Comparison of ENCODE assay signal across 9 mouse cellular contexts in genomic region chr10:83508962-83509660, GRCm38 (mm10). TPM values are rescaled to one million over a fixed set of nuclear protein-coding genes. Genes with fewer than 3 reads are reported as not detected.
DNase-seq lines count a peak whose midpoint lies in the region; ATAC-seq and TF ChIP-seq lines count a peak whose summit lies in the region.
"Had no signal": no experiment of that assay in that cellular context is flagged by ENCODE, and none has a peak within 500 bp of the region (broad histone marks: within the 10 kb centered on the region; RNA-seq: fewer than 3 reads in every experiment).

No protein-coding gene starts in this region.

- no peak for TF ChIP-seq POLR2A in MEL (IDR thresholded peaks at IDR 0.05; ENCODE audit: control insufficient read depth in 1 of 2, insufficient read depth in 1 of 2, low read depth in 1 of 2, low read length in 2 of 2, poor library complexity in 1 of 2)
- no peak for TF ChIP-seq POLR2A in thymus, adult 2 months (IDR thresholded peaks at IDR 0.05; ENCODE audit: control insufficient read depth, extremely low read depth, insufficient read depth, low read length, poor library complexity)

- peak; percentile 33 to 64 (median 36) for TF ChIP-seq CTCF in MEL (IDR thresholded peaks at IDR 0.05 in 2 of 3, conservative IDR thresholded peaks at IDR 0.05 in 1 of 3; ENCODE audit: control insufficient read depth in 1 of 3, insufficient read depth in 1 of 3, low read depth in 2 of 3, low read length in 3 of 3, poor library complexity in 1 of 3, severe bottlenecking in 1 of 3)
- TF ChIP-seq CTCF in thymus, adult 2 months (IDR thresholded peaks at IDR 0.05; ENCODE audit: borderline replicate concordance, control insufficient read depth, extremely low read depth, insufficient read depth, low read length, poor library complexity): no peak

- H3K4me3 ChIP-seq in kidney, embryonic 15.5 days (replicated peaks): no peak overlapping the region
- no peak overlapping the region for H3K4me3 ChIP-seq in MEL (ENCODE audit: control insufficient read depth in 1 of 2, insufficient read depth in 1 of 2, low read depth in 2 of 2, low read length in 2 of 2)
- H3K4me3 ChIP-seq in thymus, adult 2 months (ENCODE audit: control insufficient read depth, insufficient read depth, low read length): no peak overlapping the region
- H3K4me3 ChIP-seq: neural tube, embryonic 13.5 days had no signal

- no peak for ATAC-seq in kidney, embryonic 15.5 days (replicated peaks; ENCODE audit: low FRiP score)
- no peak for ATAC-seq in erythroid progenitor cell, adult 5-6 weeks (replicated peaks; ENCODE audit: low FRiP score, poor library complexity, severe bottlenecking)

- no peak overlapping the region for H3K9ac ChIP-seq in kidney, embryonic 15.5 days
- H3K9ac ChIP-seq in MEL (ENCODE audit: control insufficient read depth, low read depth, low read length, poor library complexity, severe bottlenecking): no peak overlapping the region
- H3K9ac ChIP-seq: neural tube, embryonic 13.5 days had no signal

- H3K27ac ChIP-seq in kidney, embryonic 15.5 days: no peak overlapping the region
- no peak overlapping the region for H3K27ac ChIP-seq in MEL (ENCODE audit: control insufficient read depth, low read depth, low read length)
- H3K27ac ChIP-seq in thymus, adult 2 months (ENCODE audit: control insufficient read depth, insufficient read depth, low read length): no peak overlapping the region
- H3K27ac ChIP-seq: neural tube, embryonic 13.5 days had no signal

- 69% methylated on average over 8 of the region's 8 CpGs for whole genome bisulfite sequencing in kidney, embryonic 15.5 days
- WGBS in thymus, adult 2 months: 40% methylated on average over 8 of the region's 8 CpGs

- no peaks in the 10 kb centered on the region for H3K4me1 ChIP-seq in kidney, embryonic 15.5 days
- 0 out of 4 replicates have a peak, but pooled peaks cover 0 to 5% of the 10 kb centered on the region in 2 experiments for H3K4me1 ChIP-seq in MEL (ENCODE audit: control insufficient read depth in 1 of 2, insufficient read depth in 2 of 2, low read length in 2 of 2)
- no peaks in the 10 kb centered on the region for H3K4me1 ChIP-seq in thymus, adult 2 months (replicated peaks; ENCODE audit: control insufficient read depth, insufficient read depth, low read length)
- H3K4me1 ChIP-seq: neural tube, embryonic 13.5 days had no signal

- TF ChIP-seq RAD21 in MEL (IDR thresholded peaks at IDR 0.05; ENCODE audit: low read depth, low read length): peak; percentile 61

- H3K9me3 ChIP-seq in kidney, embryonic 15.5 days (replicated peaks): no peaks in the 10 kb centered on the region; the same call in 1 of the 2 replicates
- H3K9me3 ChIP-seq in MEL (replicated peaks; ENCODE audit: insufficient read depth, low read length): no peaks in the 10 kb centered on the region
- H3K9me3 ChIP-seq: neural tube, embryonic 13.5 days had no signal

- H3K27me3 ChIP-seq in kidney, embryonic 15.5 days: no peaks in the 10 kb centered on the region
- no peaks in the 10 kb centered on the region for H3K27me3 ChIP-seq in MEL (ENCODE audit: control insufficient read depth in 1 of 2, insufficient read depth in 2 of 2, low read length in 2 of 2)
- no peaks in the 10 kb centered on the region for H3K27me3 ChIP-seq in thymus, adult 2 months (ENCODE audit: control insufficient read depth, insufficient read depth, low read length)
- H3K27me3 ChIP-seq: neural tube, embryonic 13.5 days had no signal

- TF ChIP-seq EP300 in MEL (IDR thresholded peaks at IDR 0.05; ENCODE audit: low read depth in 1 of 2, low read length in 2 of 2): no peak

- H3K36me3 ChIP-seq in kidney, embryonic 15.5 days: no peaks in the 10 kb centered on the region
- H3K36me3 ChIP-seq in MEL (ENCODE audit: control insufficient read depth in 1 of 2, insufficient read depth in 2 of 2, low read length in 2 of 2): peaks cover 0 to 6% of the 10 kb centered on the region in 2 experiments; a peak in 2 of 4 replicates
- no peaks in the 10 kb centered on the region for H3K36me3 ChIP-seq in thymus, adult 2 months (ENCODE audit: control insufficient read depth, insufficient read depth, low read length)

- no peaks in the 10 kb centered on the region for H3K79me2 ChIP-seq in MEL (ENCODE audit: control insufficient read depth, insufficient read depth, low read length, poor library complexity)

- no peak overlapping the region for H3K4me2 ChIP-seq in kidney, embryonic 15.5 days
- H3K4me2 ChIP-seq: neural tube, embryonic 13.5 days had no signal

- peak; percentile 37 for DNase-seq in kidney, adult 18-20 months
- DNase-seq in MEL (ENCODE audit: low read depth, low spot score): peak; percentile 43
- peak; percentile 28 to 37 for DNase-seq in cerebellum, postnatal 14 days
- peak; percentile 7 to 17 for DNase-seq in lung, adult 18-20 months
- peak; percentile 36 for DNase-seq in thymus, adult 2 months
- DNase-seq in frontal cortex, postnatal 10 days (ENCODE audit: low spot score in 2 of 2): no peak

TF ChIP-seq in MEL, 35 proteins besides CTCF, POLR2A, EP300 and RAD21:
- TF ChIP-seq SMC3 (IDR thresholded peaks at IDR 0.05; ENCODE audit: low read depth, low read length) (peak; percentile 44), ZC3H11A (IDR thresholded peaks at IDR 0.05; ENCODE audit: low read depth, low read length) (peak; percentile 42), POLR2AphosphoS5 (IDR thresholded peaks at IDR 0.05; ENCODE audit: borderline replicate concordance, low read depth, low read length) (no peak), POLR2AphosphoS2 (IDR thresholded peaks at IDR 0.05; ENCODE audit: low read length) (no peak)

RNA-seq across cellular contexts. Expression of gene Aldh1l2, which starts 24.8 kb away (rescaled TPM):
- 0.79 and 0.99 TPM in 2 replicates for polyA plus RNA-seq in kidney, embryonic 15.5 days (2015; fragmentation: Nextera tagmentation; extraction: Ambion mirVana)
- 1.0 and 4.8 TPM in 2 replicates for total RNA-seq in MEL (2012; rRNA removed)
- polyA plus RNA-seq in MEL (2012; ENCODE audit: insufficient read depth in 1 of 2, insufficient read length in 2 of 2, low read depth in 1 of 2, low replicate concordance in 2 of 2, missing spikeins in 1 of 2): 10 to 100 TPM in 1 of 2 experiments, 1 to 10 TPM in 1; 6.7 to 24.0 TPM
- 0.27 and 0.48 TPM in 2 replicates for polyA plus RNA-seq in thymus, adult 2 months (2012; rRNA removed)
- not detected in 2 replicates for total RNA-seq in erythroid progenitor cell, adult 5-6 weeks (2015; ENCODE audit: low replicate concordance)
- not detected in 2 replicates for total RNA-seq in erythroid progenitor cell, adult 5-6 weeks (2017; ENCODE audit: low replicate concordance)

RNA-seq across cellular contexts. Expression of gene Washc4, which starts 34.4 kb away (rescaled TPM):
- 34.0 and 37.5 TPM in 2 replicates for polyA plus RNA-seq in kidney, embryonic 15.5 days (2015; fragmentation: Nextera tagmentation; extraction: Ambion mirVana)
- total RNA-seq in MEL (2012; rRNA removed): 16.2 and 18.5 TPM in 2 replicates
- polyA plus RNA-seq in MEL (2012; ENCODE audit: insufficient read depth in 1 of 2, insufficient read length in 2 of 2, low read depth in 1 of 2, low replicate concordance in 2 of 2, missing spikeins in 1 of 2): 10 to 100 TPM in 1 of 2 experiments, not detected in 1; 13.6 TPM
- 3.9 and 4.2 TPM in 2 replicates for polyA plus RNA-seq in thymus, adult 2 months (2012; rRNA removed)
- 4.2 and 9.4 TPM in 2 replicates for total RNA-seq in erythroid progenitor cell, adult 5-6 weeks (2015; ENCODE audit: low replicate concordance)
- 5.4 and 10.3 TPM in 2 replicates for total RNA-seq in erythroid progenitor cell, adult 5-6 weeks (2017; ENCODE audit: low replicate concordance)

Comparison
In these comparisons a context has a peak if more than half of its experiments do, and no peak if none do; other contexts are left out.
1. DNase-seq: peak in kidney, adult 18-20 months (single experiment), MEL (single experiment), cerebellum, postnatal 14 days (2 of 2), lung, adult 18-20 months (2 of 2) and thymus, adult 2 months (single experiment); none in frontal cortex, postnatal 10 days (0 of 2).